Mouse (Mus musculus): ENCODE measurements around the gene Smim15.

DNA sequence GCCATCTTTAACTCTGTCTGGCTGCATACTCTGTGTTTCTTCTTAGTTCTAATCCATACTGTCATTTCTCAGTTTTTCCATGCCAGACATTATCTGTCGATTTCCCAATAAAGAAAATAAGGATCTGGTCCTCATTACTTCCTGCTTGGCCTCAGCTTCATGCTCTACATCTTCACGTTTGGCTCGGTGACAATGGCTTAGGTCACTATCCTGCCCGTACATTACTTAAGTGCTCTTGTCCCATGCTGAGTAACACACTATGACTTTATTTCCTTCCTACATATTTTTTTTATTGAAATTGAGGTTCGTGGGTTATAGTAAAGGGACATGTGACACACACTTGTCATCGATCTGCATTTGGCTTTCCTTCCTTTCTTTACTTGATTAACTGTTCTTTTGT is 29.1 kb upstream of the Smim15 start:
- TF ChIP-seq POLR2A (IDR thresholded peaks at IDR 0.05; ENCODE audit: borderline replicate concordance, low read depth, low read length), result no peak
- no peak for TF ChIP-seq CTCF (IDR thresholded peaks at IDR 0.05; ENCODE audit: low read depth, low read length)
